Mouse (Mus musculus) adipocyte (in vitro differentiated cells): ENCODE measurements at regions not wholly inside any gene's neighbourhood (a gene's known extent, or its start where the extent isn't known, plus 50 kb on each side); places are given as distances from the start of the nearest gene placed in this dataset.

ENCODE experiments used
- DNase-seq: peaks from one replicate; pipeline ENCODE4 v3.0.0-alpha.2; 2016; ENCODE audit warnings: low spot score

- no peak for DNase-seq
Measured at GRCm38 (mm10) chr12:39840179-39840578, 197.6 kb downstream of the Arl4a start.

- DNase-seq: no peak
Measured at GRCm38 (mm10) chr12:39831079-39831478, 206.7 kb downstream of the Arl4a start.

GRCm38 (mm10) chr12:39830530-39830929 lies 207.3 kb downstream of the Arl4a start:
- DNase-seq: no peak

- DNase-seq: no peak
Measured at GRCm38 (mm10) chr12:39822671-39823070, 215.2 kb downstream of the Arl4a start.

- DNase-seq: no peak
Measured at GRCm38 (mm10) chr12:39801536-39801935, 236.3 kb downstream of the Arl4a start.

GRCm38 (mm10) chr12:39797843-39798242 lies 240.0 kb downstream of the Arl4a start:
- no peak for DNase-seq

GRCm38 (mm10) chr12:39796939-39797338 lies 240.9 kb downstream of the Arl4a start:
- DNase-seq: no peak

- DNase-seq: no peak
Measured at GRCm38 (mm10) chr12:39785026-39785425, 252.8 kb downstream of the Arl4a start.

GRCm38 (mm10) chr12:39784532-39784931 lies 253.3 kb downstream of the Arl4a start:
- no peak for DNase-seq

GRCm38 (mm10) chr12:39776173-39776572 lies 261.7 kb downstream of the Arl4a start:
- no peak for DNase-seq

- DNase-seq: no peak
Measured at GRCm38 (mm10) chr12:39766988-39767387, 270.8 kb downstream of the Arl4a start.

- DNase-seq: no peak
Measured at GRCm38 (mm10) chr12:39763529-39763928, 274.3 kb downstream of the Arl4a start.

- no peak for DNase-seq
Measured at GRCm38 (mm10) chr12:39761946-39762345, 275.9 kb downstream of the Arl4a start.

GRCm38 (mm10) chr12:39761326-39761725 lies 276.5 kb downstream of the Arl4a start:
- no peak for DNase-seq

GRCm38 (mm10) chr12:39757975-39758374 lies 279.9 kb downstream of the Arl4a start:
- no peak for DNase-seq

- no peak for DNase-seq
Measured at GRCm38 (mm10) chr12:39751850-39752249, 286.0 kb downstream of the Arl4a start.

- DNase-seq: no peak
Measured at GRCm38 (mm10) chr12:39742156-39743063, 295.4 kb downstream of the Arl4a start.

GRCm38 (mm10) chr12:39741051-39741847 lies 296.6 kb downstream of the Arl4a start:
- DNase-seq: no peak

GRCm38 (mm10) chr12:39736966-39737365 lies 300.9 kb downstream of the Arl4a start:
- no peak for DNase-seq

- no peak for DNase-seq
Measured at GRCm38 (mm10) chr12:39736097-39736920, 301.5 kb downstream of the Arl4a start.

GRCm38 (mm10) chr12:39734176-39734575 lies 303.6 kb downstream of the Arl4a start:
- no peak for DNase-seq

- no peak for DNase-seq
Measured at GRCm38 (mm10) chr12:39731177-39731576, 306.6 kb downstream of the Arl4a start.
